Mouse (Mus musculus) bone marrow macrophage, adult 2 months (primary cell): ENCODE results near the gene Anapc7.

Experiments
- CTCF ChIP-seq: IDR thresholded peaks from 2 replicates; pipeline ENCODE4 v1.5.1; 2012; ENCODE audit warnings: low read depth, mild to moderate bottlenecking, low read length, moderate library complexity
- POLR2A ChIP-seq: IDR thresholded peaks from 2 replicates; pipeline ENCODE4 v1.6.1; 2012; ENCODE audit warnings: mild to moderate bottlenecking, low read depth, low read length, borderline replicate concordance

- TF ChIP-seq CTCF (no peak), POLR2A (no peak)
These were observed 18.7 kb downstream of the Anapc7 start for GRCm38 (mm10) chr5:122440095-122440630.
